Mouse (Mus musculus): ENCODE measurements around the gene Tsr3.

The Tsr3 gene

DNA sequence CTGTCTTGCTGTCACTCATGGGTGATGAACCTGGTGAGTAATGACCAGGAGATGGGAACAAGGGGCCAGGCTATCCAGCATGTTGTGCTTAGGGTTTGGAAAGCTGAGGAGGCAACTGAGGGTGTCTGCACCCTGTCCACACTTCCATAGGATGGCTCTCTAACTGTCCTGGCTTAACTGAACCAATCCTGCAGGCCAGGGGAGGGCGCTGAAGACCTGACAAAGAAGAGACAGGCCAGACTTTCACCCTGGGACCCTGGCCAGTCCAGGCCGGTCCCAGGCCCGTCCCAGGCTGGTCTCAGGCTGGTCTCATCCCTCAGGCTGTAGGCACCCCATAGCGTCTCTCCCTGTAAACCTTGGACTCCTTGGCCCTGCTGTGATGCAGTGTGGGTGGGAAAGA is 50.4 kb downstream of the Tsr3 start:
- DNase-seq (ENCODE audit: low read depth in 2 of 2, low spot score in 2 of 2): no peak

All from CD8-positive naive resting alpha-beta T cell, adult 2 months (primary cell).